Mouse (Mus musculus) thymus, adult 2 months (tissue): Measurements from ENCODE around the gene Gtdc1. TPM values are rescaled to one million over a fixed set of nuclear protein-coding genes. Genes with fewer than 3 reads are reported as not detected.

Experiments
- DNase-seq: peaks from one replicate; pipeline ENCODE4 v3.0.0; 2021
- H3K27ac ChIP-seq: fragments of 200-500 bp; 2 replicates; pipeline ENCODE4 v1.5.1; 2012; ENCODE audit warnings: low read length, control low read depth; ENCODE audit not compliant: control insufficient read depth, insufficient read depth
- H3K27me3 ChIP-seq: fragments of 200-500 bp; 2 replicates; pipeline ENCODE4 v1.6.1; 2012; ENCODE audit warnings: mild to moderate bottlenecking, low read length, moderate library complexity, mixed read lengths; ENCODE audit not compliant: control insufficient read depth, insufficient read depth
- H3K36me3 ChIP-seq: fragments of 200-500 bp; 2 replicates; pipeline ENCODE4 v1.6.1; 2012; ENCODE audit warnings: mild to moderate bottlenecking, low read length, moderate library complexity; ENCODE audit not compliant: control insufficient read depth, insufficient read depth
- H3K4me1 ChIP-seq: fragments of 200-500 bp; replicated peaks from 2 replicates; pipeline ENCODE4 v1.6.1; 2012; ENCODE audit warnings: low read length; ENCODE audit not compliant: control insufficient read depth, insufficient read depth
- H3K4me3 ChIP-seq: fragments of 200-500 bp; 2 replicates; pipeline ENCODE4 v1.5.1; 2012; ENCODE audit warnings: mild to moderate bottlenecking, low read length, control low read depth, moderate library complexity; ENCODE audit not compliant: control insufficient read depth, insufficient read depth
- CTCF ChIP-seq: fragments of 200-500 bp; IDR thresholded peaks from 2 replicates; pipeline ENCODE4 v1.5.1; 2012; ENCODE audit warnings: mild to moderate bottlenecking, control low read depth, low read length, moderate library complexity, borderline replicate concordance; ENCODE audit not compliant: control insufficient read depth, poor library complexity, insufficient read depth; ENCODE audit errors: extremely low read depth
- POLR2A ChIP-seq: fragments of 200-500 bp; IDR thresholded peaks from 2 replicates; pipeline ENCODE4 v1.6.1; 2012; ENCODE audit warnings: mild to moderate bottlenecking, low read length, control low read depth, moderate library complexity; ENCODE audit not compliant: control insufficient read depth, poor library complexity, insufficient read depth; ENCODE audit errors: extremely low read depth
- WGBS: fragments of 180-500 bp; shearing (Covaris S2); methylation state at CpG from one replicate; pipeline ENCODE4 v1.1.7; 2018; 5-methylcytosine and 5-hydroxymethylcytosine counted together
- polyA plus RNA-seq: library from polyadenylated mRNA; depleted of rRNA; stranded (reverse); fragments of >200 nt; gene quantifications from 2 replicates; pipeline ENCODE4 v1.2.3, GENCODE M21; 2012; rRNA removed

The Gtdc1 gene
- polyA plus RNA-seq, 1 experiment = 13.9 TPM

DNA sequence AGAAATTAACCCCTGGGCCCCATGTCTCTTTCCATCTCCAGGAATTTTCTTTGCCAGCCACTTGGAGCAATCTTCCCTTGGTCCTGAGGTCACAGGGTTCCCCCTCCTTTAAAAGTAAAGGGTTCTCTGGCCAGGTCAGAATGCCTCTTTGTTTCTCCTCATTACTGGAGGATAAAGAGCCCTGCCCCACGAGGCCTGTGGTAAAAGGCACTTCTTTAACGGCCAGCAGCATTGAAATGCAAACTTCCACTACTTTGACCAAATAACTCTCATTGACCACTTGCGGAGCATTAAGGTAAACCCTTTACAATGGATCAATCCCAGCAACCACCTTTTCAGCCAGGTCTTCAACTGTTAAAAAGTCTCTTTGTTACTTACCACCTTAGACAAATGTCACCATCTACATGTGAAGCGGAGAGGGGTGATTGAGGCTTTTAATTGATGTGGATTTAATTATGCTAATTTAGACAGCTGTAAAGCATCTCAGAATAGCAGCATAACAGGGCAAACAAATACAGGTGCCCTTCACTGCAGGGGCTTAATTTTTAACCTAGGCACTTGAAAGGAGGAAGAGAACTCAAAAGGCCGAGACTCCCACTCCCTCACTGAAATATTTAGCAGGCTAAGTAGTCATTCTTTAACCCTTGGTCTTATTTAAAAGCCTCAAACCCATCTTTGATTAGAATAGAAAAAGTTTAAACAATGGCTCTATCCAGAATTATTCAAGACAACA lies 402.1 kb downstream of the Gtdc1 start:
- no peak overlapping the region for H3K27ac ChIP-seq
- no peak for TF ChIP-seq POLR2A
- no peak for TF ChIP-seq CTCF

DNA sequence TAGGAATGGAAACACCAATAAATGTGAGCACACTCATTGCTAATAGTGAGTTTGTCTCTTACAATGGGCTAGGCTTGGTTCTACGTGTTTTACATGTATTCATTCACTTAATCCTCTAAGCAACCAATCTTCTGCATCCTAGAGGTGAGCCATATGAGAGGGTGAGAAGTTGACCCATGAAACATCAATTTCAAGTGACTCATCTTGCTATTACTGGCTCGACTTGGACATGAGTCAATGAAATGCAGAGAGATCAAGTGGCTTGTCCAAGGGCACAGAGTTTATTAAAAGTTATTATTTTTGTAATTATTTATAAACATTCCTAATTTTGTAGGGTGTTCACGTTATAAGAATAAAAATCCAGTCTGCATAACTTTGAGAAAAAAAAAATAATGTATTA lies 408.2 kb downstream of the Gtdc1 start:
- no peaks in the 10 kb centered on the region for H3K4me1 ChIP-seq
- no peak overlapping the region for H3K27ac ChIP-seq
- no peak overlapping the region for H3K4me3 ChIP-seq
- H3K27me3 ChIP-seq = no peaks in the 10 kb centered on the region
- no peak for TF ChIP-seq CTCF
- TF ChIP-seq POLR2A = no peak
- 90% methylated on average over 3 of the region's 3 CpGs for WGBS
- no peaks in the 10 kb centered on the region for H3K36me3 ChIP-seq
- no peak for DNase-seq

More for the DNA sequence above, 402.1 kb downstream of the Gtdc1 start:
- 94% methylated on average over 5 of the region's 5 CpGs for whole genome bisulfite sequencing
- H3K4me3 ChIP-seq = no peak overlapping the region
- peaks cover 7% of the 10 kb centered on the region for H3K4me1 ChIP-seq
- no peaks in the 10 kb centered on the region for H3K27me3 ChIP-seq
- DNase-seq = no peak
- no peaks in the 10 kb centered on the region for H3K36me3 ChIP-seq

DNA sequence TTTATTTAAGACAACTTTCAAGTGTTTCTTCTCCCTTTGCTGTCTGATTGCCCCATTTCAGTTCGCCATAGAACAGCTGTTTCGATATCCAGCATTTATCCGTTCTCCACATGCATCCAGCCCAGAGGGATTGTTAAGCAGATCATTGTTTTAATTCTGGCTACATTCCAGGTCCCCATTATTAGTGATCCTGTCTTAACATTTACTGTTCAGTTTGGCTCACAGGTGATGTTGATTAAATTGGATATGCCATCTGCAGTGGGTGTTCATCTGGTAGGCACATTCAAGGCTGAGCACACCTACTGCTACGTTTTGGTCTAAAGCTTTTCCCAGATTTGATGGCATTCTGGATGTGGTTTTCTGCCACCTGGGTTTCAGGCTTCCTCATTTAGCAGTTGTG lies 409.4 kb downstream of the Gtdc1 start:
- no peak for DNase-seq
- 78% methylated on average over 4 of the region's 4 CpGs for WGBS
- no peaks in the 10 kb centered on the region for H3K4me1 ChIP-seq
- TF ChIP-seq CTCF = no peak
- TF ChIP-seq POLR2A = no peak
- H3K36me3 ChIP-seq = no peaks in the 10 kb centered on the region
- H3K4me3 ChIP-seq = no peak overlapping the region
- H3K27ac ChIP-seq = no peak overlapping the region
- no peaks in the 10 kb centered on the region for H3K27me3 ChIP-seq

Other genes with a start within 250 kb of the Gtdc1 start
- gene Zeb2, start 189.7 kb upstream of the Gtdc1 start, polyA plus RNA-seq = 6.5 and 8.7 TPM in 2 replicates